Mouse (Mus musculus) intestine, embryonic 16.5 days (tissue): ENCODE data around the gene Ppp1r12b. TPM values are rescaled to one million over a fixed set of nuclear protein-coding genes. Genes with fewer than 3 reads are reported as not detected.
A peak's percentile ranks its signal among the peaks of the same experiment; 100 is the strongest.

Source experiments
- ATAC-seq: fragments of 200-750 bp; cut with Nextera tagmentation; 2 replicates; pipeline ENCODE4 v1.8.0; 2017; ENCODE audit warnings: moderate TSS enrichment, moderate library complexity
- H3K27ac ChIP-seq: fragments of 300-500 bp; sonication (generic); 2 replicates; pipeline ENCODE4 v1.5.1; 2014; ENCODE audit warnings: mild to moderate bottlenecking, low read length
- H3K27me3 ChIP-seq: fragments of 300-500 bp; sonication (generic); replicated peaks from 2 replicates; pipeline ENCODE4 v1.6.1; 2014; ENCODE audit warnings: low read length, control low read depth, mixed read lengths; ENCODE audit not compliant: control insufficient read depth, insufficient read depth
- H3K36me3 ChIP-seq: fragments of 300-500 bp; sonication (generic); 2 replicates; pipeline ENCODE4 v1.6.1; 2014; ENCODE audit warnings: low read length, control low read depth; ENCODE audit not compliant: control insufficient read depth, insufficient read depth
- H3K4me1 ChIP-seq: fragments of 300-500 bp; sonication (generic); 2 replicates; pipeline ENCODE4 v1.6.1; 2014; ENCODE audit warnings: low read length, control low read depth, mixed read lengths; ENCODE audit not compliant: control insufficient read depth, insufficient read depth
- H3K4me2 ChIP-seq: fragments of 300-500 bp; sonication (generic); 2 replicates; pipeline ENCODE4 v1.6.1; 2014; ENCODE audit warnings: low read depth, low read length, control low read depth
- H3K4me3 ChIP-seq: fragments of 300-500 bp; sonication (generic); 2 replicates; pipeline ENCODE4 v1.5.1; 2014; ENCODE audit warnings: mild to moderate bottlenecking, low read length
- H3K9ac ChIP-seq: fragments of 300-500 bp; sonication (generic); 2 replicates; pipeline ENCODE4 v1.6.1; 2014; ENCODE audit warnings: low read depth, low read length
- H3K9me3 ChIP-seq: fragments of 300-500 bp; sonication (generic); 2 replicates; pipeline ENCODE4 v1.6.1; 2016; ENCODE audit warnings: low read length, control low read depth; ENCODE audit not compliant: control insufficient read depth
- WGBS: fragments of 180-500 bp; shearing (Covaris S2); extraction: QIAGEN DNeasy Blood & Tissue Kit; methylation state at CpG from one replicate; pipeline ENCODE4 v1.1.7; 2014; 5-methylcytosine and 5-hydroxymethylcytosine counted together
- polyA plus RNA-seq: library from polyadenylated mRNA; unstranded; fragments of >200 nt; fragmentation: Nextera tagmentation; extraction: Ambion mirVana; gene quantifications from 2 replicates; pipeline ENCODE4 v1.2.1, GENCODE M21; 2015

Ppp1r12b gene
- polyA plus RNA-seq, 1 experiment from 2014 or later, result 13.9 TPM

DNA sequence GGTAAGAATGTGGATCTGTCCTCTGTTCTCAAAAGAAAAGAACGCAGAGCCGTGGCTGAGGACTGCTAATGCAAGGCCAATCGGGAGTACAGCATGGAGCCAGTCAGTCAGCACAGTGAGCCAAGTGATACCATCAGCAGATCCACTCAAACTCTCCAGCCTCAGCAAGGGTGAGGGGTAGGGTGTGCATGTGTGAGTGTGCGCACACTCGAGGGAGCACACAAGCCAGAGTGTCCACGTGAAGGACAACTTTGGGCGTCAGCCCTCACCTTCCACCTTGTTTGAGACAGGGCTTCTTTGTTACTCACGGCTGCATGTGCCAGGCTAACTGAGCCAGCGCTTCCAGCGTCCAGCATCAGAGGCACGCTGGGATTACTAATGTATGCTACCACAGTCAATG, 136.5 kb downstream of the Ppp1r12b start:
- ATAC-seq, result no peak
- Histone ChIP-seq H3K27ac (no peak overlapping the region), H3K9ac (no peak overlapping the region), H3K4me3 (no peak overlapping the region), H3K4me1 (no peaks in the 10 kb centered on the region; the same call in 1 of the 2 replicates), H3K27me3 (no peaks in the 10 kb centered on the region), H3K4me2 (no peak overlapping the region), H3K9me3 (no peaks in the 10 kb centered on the region), H3K36me3 (no peaks in the 10 kb centered on the region)
- 89% methylated on average over 11 of the region's 11 CpGs for whole genome bisulfite sequencing

DNA sequence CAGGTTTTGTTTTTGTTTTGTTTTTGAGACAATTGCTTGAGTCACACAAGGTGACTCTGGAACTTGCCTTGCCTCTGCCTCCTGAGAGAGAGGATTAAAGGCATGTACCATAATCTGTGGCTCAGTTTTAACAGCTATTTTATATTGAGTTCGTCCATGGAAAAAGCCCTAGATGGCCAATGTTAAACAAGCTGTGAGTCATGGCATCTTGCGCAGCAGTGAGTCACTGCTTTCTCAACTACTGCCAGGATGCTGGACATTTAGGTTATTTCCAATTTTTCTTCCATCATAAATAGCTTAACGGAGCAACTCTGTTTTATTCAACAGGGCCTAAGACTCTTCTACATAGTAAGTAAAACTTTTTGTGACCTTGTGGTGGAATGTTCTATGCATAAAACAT, 137.0 kb downstream of the Ppp1r12b start:
- no peak overlapping the region for H3K27ac ChIP-seq
- no peak overlapping the region for H3K4me2 ChIP-seq
- no peaks in the 10 kb centered on the region for H3K36me3 ChIP-seq
- no peak overlapping the region for H3K4me3 ChIP-seq
- ATAC-seq, result no peak
- WGBS, result 76% methylated on average over 3 of the region's 3 CpGs
- no peak overlapping the region for H3K9ac ChIP-seq
- H3K4me1 ChIP-seq, result no peaks in the 10 kb centered on the region; the same call in 1 of the 2 replicates
- H3K9me3 ChIP-seq, result no peaks in the 10 kb centered on the region
- no peaks in the 10 kb centered on the region for H3K27me3 ChIP-seq

DNA sequence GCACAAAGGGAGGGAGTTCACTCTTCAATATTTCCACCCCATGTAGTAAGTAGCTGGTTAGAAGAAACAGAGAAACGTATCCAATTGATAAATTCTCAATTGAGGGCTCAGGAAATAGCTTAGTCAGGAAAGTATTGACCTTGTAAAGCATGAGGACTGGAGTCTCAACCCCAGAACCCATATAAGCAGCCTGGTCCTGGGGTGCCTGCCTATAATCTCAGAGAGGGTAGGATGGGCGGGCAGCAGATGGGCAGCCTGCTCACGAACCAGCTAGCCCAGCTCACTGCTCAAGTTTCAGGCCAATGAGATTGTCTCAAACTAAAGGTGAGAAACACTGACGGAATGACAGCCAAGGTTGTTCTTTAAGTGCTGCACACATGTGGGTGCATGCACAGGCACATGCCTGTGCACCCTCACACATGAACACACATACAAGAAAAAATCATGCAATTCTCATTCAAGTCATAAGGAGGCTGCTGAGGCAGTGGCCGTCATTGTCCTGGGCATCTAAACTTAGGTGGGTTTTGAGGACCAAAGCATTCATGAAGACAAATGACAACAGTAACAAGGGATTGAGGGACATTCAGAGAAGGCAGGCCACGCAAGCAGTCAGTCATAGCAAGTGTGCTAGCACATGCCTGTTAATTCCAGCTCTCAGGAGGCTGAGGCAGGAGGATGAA, 137.7 kb downstream of the Ppp1r12b start:
- no peak overlapping the region for H3K4me3 ChIP-seq

DNA sequence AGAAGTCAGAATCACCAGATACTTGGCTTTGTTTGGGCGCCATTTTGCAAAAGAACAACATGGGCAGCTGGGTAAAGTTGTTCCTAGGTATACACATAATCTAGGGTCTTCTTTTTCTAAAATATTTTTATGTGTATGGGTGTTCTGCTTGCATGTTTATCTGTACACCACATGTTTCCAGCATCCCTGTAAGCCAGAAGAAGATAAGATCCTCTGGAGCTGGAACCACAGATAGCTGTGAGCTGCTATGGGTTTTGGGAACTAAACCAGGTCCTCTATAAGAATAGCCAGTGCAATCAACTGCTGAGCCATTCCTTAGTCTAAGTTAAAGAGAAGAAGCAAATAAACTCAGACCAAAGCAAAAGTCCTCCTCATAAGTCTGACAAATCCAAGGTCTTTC, 138.6 kb downstream of the Ppp1r12b start:
- 91% methylated on average over 1 of the region's 1 CpGs for WGBS
- H3K27me3 ChIP-seq, result no peaks in the 10 kb centered on the region
- no peak overlapping the region for H3K4me2 ChIP-seq
- no peak for ATAC-seq
- peak overlapping the region; percentile 54; the same call in 1 of the 2 replicates for H3K27ac ChIP-seq
- H3K4me3 ChIP-seq, result no peak overlapping the region
- no peaks in the 10 kb centered on the region for H3K9me3 ChIP-seq
- H3K4me1 ChIP-seq, result no peaks in the 10 kb centered on the region; the same call in 1 of the 2 replicates
- H3K9ac ChIP-seq, result no peak overlapping the region
- H3K36me3 ChIP-seq, result no peaks in the 10 kb centered on the region

More for the DNA sequence above, 137.7 kb downstream of the Ppp1r12b start:
- Histone ChIP-seq H3K27ac (no peak overlapping the region), H3K9ac (no peak overlapping the region), H3K27me3 (no peaks in the 10 kb centered on the region), H3K4me2 (no peak overlapping the region), H3K36me3 (no peaks in the 10 kb centered on the region), H3K9me3 (no peaks in the 10 kb centered on the region), H3K4me1 (no peaks in the 10 kb centered on the region; the same call in 1 of the 2 replicates)
- no peak for ATAC-seq
- WGBS, result 92% methylated on average over 6 of the region's 6 CpGs

DNA sequence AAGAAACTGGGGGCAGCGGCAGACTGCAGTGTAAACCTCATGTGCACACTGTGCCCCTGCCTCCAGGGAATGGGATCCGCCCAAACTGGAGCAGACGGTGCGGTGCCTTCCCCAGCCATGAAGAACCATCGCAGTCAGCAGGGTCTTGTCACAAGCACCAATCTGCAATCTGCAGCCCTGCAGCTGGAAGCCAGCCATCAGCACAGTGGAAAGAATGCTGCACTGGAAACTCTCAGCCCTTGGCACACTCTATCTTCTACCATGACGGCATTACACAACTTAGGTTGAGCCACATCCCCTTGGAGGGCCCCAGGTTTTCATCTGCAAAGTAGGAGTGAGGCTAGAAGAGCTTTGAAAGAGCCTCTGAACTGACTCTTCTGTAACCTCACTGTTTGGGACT, 139.1 kb downstream of the Ppp1r12b start:
- Histone ChIP-seq H3K36me3 (no peaks in the 10 kb centered on the region), H3K9ac (no peak overlapping the region), H3K27me3 (no peaks in the 10 kb centered on the region), H3K4me2 (no peak overlapping the region), H3K27ac (peak overlapping the region; percentile 54; the same call in 1 of the 2 replicates), H3K4me3 (no peak overlapping the region), H3K4me1 (no peaks in the 10 kb centered on the region; the same call in 1 of the 2 replicates), H3K9me3 (no peaks in the 10 kb centered on the region)
- peak; percentile 79 for ATAC-seq
- WGBS, result 46% methylated on average over 6 of the region's 6 CpGs

DNA sequence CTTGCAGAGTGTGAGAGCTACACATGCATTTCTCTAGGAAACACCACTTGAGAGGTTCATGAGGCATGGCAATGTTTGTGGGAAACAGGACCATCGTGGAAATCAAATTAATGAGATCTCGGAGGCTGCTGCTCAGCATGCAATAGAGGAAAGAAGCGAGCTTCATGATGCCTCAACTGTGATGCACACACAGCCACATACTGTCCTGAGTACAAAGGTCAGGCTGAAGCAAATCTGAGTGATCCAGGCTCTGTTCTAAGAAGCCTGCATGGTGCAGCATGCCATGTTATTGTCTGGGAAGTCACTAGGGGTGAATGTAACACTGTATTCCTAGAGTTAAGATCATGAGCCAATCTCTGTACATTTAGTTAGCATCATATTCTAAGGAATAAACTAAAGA, 140.0 kb downstream of the Ppp1r12b start:
- ATAC-seq, result no peak
- WGBS, result 63% methylated on average over 3 of the region's 3 CpGs
- no peak overlapping the region for H3K9ac ChIP-seq
- H3K4me1 ChIP-seq, result no peaks in the 10 kb centered on the region; the same call in 1 of the 2 replicates
- H3K27me3 ChIP-seq, result no peaks in the 10 kb centered on the region
- H3K4me2 ChIP-seq, result no peak overlapping the region
- no peaks in the 10 kb centered on the region for H3K36me3 ChIP-seq
- H3K4me3 ChIP-seq, result no peak overlapping the region
- no peak overlapping the region for H3K27ac ChIP-seq
- no peaks in the 10 kb centered on the region for H3K9me3 ChIP-seq

DNA sequence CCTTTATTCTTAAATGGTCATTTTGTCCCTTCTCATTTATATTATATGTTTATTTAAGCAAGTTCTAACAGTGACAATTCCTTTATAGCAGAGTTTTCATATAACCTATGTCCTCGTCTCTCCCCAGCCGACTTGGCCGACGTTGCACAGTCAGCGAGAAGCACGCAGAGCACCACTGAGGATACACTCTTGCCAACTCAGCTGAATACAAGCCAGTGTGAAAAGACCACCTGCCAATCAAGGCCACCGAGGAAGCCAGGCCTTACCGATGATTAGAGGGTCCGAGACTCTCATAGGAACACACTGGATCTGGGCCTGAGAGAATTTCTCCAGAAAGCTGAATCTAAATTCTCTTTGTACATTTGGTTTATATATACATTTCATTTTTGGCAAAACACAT, 150.3 kb downstream of the Ppp1r12b start:
- Histone ChIP-seq H3K27ac (0 out of 2 replicates have a peak overlapping the region, but pooled peaks have one; percentile 5), H3K4me3 (no peak overlapping the region), H3K4me2 (no peak overlapping the region), H3K9ac (no peak overlapping the region), H3K36me3 (no peaks in the 10 kb centered on the region), H3K9me3 (no peaks in the 10 kb centered on the region), H3K27me3 (no peaks in the 10 kb centered on the region), H3K4me1 (peaks cover 15% of the 10 kb centered on the region)
- no peak for ATAC-seq
- 71% methylated on average over 9 of the region's 9 CpGs for WGBS

DNA sequence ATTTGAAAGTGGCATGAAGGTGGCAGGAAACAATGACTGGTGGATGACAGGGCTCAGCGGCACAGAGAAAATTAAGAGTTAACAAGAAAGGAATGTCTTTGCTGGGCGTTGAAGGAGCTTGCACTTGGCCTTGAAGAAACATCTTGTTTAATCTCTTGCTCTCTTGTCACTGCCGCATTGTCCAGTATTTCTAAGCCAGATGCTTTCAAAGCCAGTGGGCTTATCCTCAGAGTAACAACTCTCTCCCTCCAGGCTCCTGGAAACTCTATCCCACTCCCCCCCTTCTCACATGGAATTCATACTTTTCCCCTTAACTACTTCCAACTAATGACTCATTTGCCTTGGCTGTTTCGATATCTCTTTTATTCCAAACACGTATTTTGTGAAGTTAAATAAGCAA, 151.4 kb downstream of the Ppp1r12b start:
- H3K4me3 ChIP-seq, result no peak overlapping the region
- 44% methylated on average over 5 of the region's 5 CpGs for WGBS
- H3K36me3 ChIP-seq, result no peaks in the 10 kb centered on the region
- ATAC-seq, result no peak
- H3K4me1 ChIP-seq, result peaks cover 15% of the 10 kb centered on the region
- H3K27ac ChIP-seq, result peak overlapping the region; percentile 96
- no peaks in the 10 kb centered on the region for H3K27me3 ChIP-seq
- H3K9me3 ChIP-seq, result no peaks in the 10 kb centered on the region
- 0 out of 2 replicates have a peak overlapping the region, but pooled peaks have one; percentile 52 for H3K4me2 ChIP-seq
- H3K9ac ChIP-seq, result peak overlapping the region; percentile 71

DNA sequence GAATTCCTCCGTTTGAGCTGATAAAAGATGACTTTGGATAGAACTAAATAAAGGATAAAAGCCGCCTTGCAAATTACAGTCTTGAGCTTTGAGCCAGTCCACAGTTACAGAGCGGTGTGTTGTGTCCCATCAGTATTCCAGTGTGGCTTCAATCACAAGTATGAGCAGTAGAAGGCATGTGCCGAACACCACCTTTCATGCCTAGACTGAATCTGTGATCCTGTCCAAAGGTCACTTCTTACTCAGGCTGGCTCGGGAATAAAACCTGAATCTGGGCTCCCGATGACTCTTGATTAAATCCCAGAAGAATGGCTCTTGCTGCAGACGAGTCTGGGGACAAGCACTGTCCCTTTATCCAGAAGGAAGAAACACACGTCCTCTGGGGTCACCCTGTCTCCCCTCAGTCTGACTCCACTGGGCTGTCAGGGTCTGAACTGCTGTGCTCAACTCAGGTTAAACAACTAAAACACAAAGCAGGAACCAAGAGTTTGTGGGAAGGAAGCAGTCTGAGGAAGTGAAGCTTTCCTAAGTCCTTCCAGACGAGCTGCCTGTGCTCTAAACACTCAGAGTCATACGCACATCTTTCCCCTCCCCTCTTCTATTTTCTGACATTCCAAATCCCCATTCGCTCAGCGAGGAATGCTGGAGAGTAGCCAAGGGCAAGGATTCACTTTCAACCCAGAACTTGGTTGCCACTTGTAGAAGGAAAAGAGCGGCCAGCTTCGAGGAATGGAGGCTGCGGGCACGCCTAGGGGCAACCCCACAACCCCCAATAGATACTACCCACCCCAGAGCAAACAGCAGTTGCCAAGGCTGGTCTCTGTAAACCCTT, 152.2 kb downstream of the Ppp1r12b start:
- Histone ChIP-seq H3K9me3 (no peaks in the 10 kb centered on the region), H3K9ac (peak overlapping the region; percentile 71), H3K36me3 (no peaks in the 10 kb centered on the region), H3K27me3 (no peaks in the 10 kb centered on the region), H3K4me2 (peak overlapping the region; percentile 52), H3K27ac (peak overlapping the region; percentile 96), H3K4me3 (peak overlapping the region; percentile 42), H3K4me1 (peaks cover 15% of the 10 kb centered on the region)
- 28% methylated on average over 16 of the region's 16 CpGs for WGBS
- ATAC-seq, result peak; percentile 78
